Mouse (Mus musculus): ENCODE measurements around the gene Pde10a. TPM values are rescaled to one million over a fixed set of nuclear protein-coding genes. Genes with fewer than 3 reads are reported as not detected.
A peak's percentile ranks its signal among the peaks of the same experiment; 100 is the strongest.

Pde10a gene
- total and polyA plus RNA-seq, 2 experiments: 0.28 to 0.56 TPM

GRCm38 (mm10) chr17:8800478-8801082 is 275.4 kb downstream of the Pde10a start:
- Histone ChIP-seq H3K27ac (replicated peaks; ENCODE audit: insufficient read depth, low read depth, low read length) (no peak overlapping the region), H3K9ac (ENCODE audit: low read depth, low read length) (peak overlapping the region; percentile 69)
- no peak for DNase-seq (ENCODE audit: extremely low read depth, low read depth, low spot score)

GRCm38 (mm10) chr17:8801083-8801854 is 276.1 kb downstream of the Pde10a start:
- Histone ChIP-seq H3K27me3 (ENCODE audit: control insufficient read depth, insufficient read depth, low read length) (peaks cover 10% of the 10 kb centered on the region), H3K4me3 (ENCODE audit: insufficient read depth, low read depth, low read length) (peak overlapping the region; percentile 73), H3K9ac (ENCODE audit: low read depth, low read length) (peak overlapping the region; percentile 75), H3K27ac (replicated peaks; ENCODE audit: insufficient read depth, low read depth, low read length) (peak overlapping the region; percentile 19; the same call in 1 of the 2 replicates), H3K4me1 (ENCODE audit: control insufficient read depth, insufficient read depth, low read length) (peaks cover 2% of the 10 kb centered on the region; the same call in 1 of the 2 replicates), H3K36me3 (ENCODE audit: control insufficient read depth, insufficient read depth, low read length) (no peaks in the 10 kb centered on the region), H3K79me2 (ENCODE audit: control insufficient read depth, insufficient read depth, low read length) (no peaks in the 10 kb centered on the region)
- TF ChIP-seq CTCF (IDR thresholded peaks at IDR 0.05; ENCODE audit: low read depth, low read length) (no peak), POLR2A (IDR thresholded peaks at IDR 0.05; ENCODE audit: extremely low read depth, insufficient read depth, low read length) (no peak)
- 2% methylated on average over 56 of the region's 72 CpGs for WGBS
- DNase-seq (ENCODE audit: extremely low read depth, low read depth, low spot score): no peak

More at GRCm38 (mm10) chr17:8800478-8801082, 275.4 kb downstream of the Pde10a start:
- Histone ChIP-seq H3K27me3 (ENCODE audit: control insufficient read depth, insufficient read depth, low read length) (peaks cover 10% of the 10 kb centered on the region), H3K36me3 (ENCODE audit: control insufficient read depth, insufficient read depth, low read length) (no peaks in the 10 kb centered on the region), H3K4me3 (ENCODE audit: insufficient read depth, low read depth, low read length) (peak overlapping the region; percentile 73), H3K79me2 (ENCODE audit: control insufficient read depth, insufficient read depth, low read length) (no peaks in the 10 kb centered on the region), H3K4me1 (ENCODE audit: control insufficient read depth, insufficient read depth, low read length) (no peaks in the 10 kb centered on the region; the same call in 1 of the 2 replicates)
- 1% methylated on average over 52 of the region's 53 CpGs for WGBS
- TF ChIP-seq POLR2A (IDR thresholded peaks at IDR 0.05; ENCODE audit: extremely low read depth, insufficient read depth, low read length) (no peak), CTCF (IDR thresholded peaks at IDR 0.05; ENCODE audit: low read depth, low read length) (no peak)

- Histone ChIP-seq H3K4me3 (ENCODE audit: insufficient read depth, low read depth, low read length) (peak overlapping the region; percentile 73), H3K9ac (ENCODE audit: low read depth, low read length) (peak overlapping the region; percentile 75), H3K79me2 (ENCODE audit: control insufficient read depth, insufficient read depth, low read length) (no peaks in the 10 kb centered on the region), H3K36me3 (ENCODE audit: control insufficient read depth, insufficient read depth, low read length) (no peaks in the 10 kb centered on the region), H3K27me3 (ENCODE audit: control insufficient read depth, insufficient read depth, low read length) (peaks cover 10% of the 10 kb centered on the region), H3K4me1 (ENCODE audit: control insufficient read depth, insufficient read depth, low read length) (peaks cover 2% of the 10 kb centered on the region; the same call in 1 of the 2 replicates), H3K27ac (replicated peaks; ENCODE audit: insufficient read depth, low read depth, low read length) (0 out of 2 replicates have a peak overlapping the region, but pooled peaks have one; percentile 27)
- WGBS: 2% methylated on average over 31 of the region's 31 CpGs
- TF ChIP-seq CTCF (IDR thresholded peaks at IDR 0.05; ENCODE audit: low read depth, low read length): no peak
- no peak for TF ChIP-seq POLR2A (IDR thresholded peaks at IDR 0.05; ENCODE audit: extremely low read depth, insufficient read depth, low read length)
- no peak for DNase-seq (ENCODE audit: extremely low read depth, low read depth, low spot score)
These were observed 276.6 kb downstream of the Pde10a start for GRCm38 (mm10) chr17:8801855-8802104.

GRCm38 (mm10) chr17:8802161-8802888 is 277.2 kb downstream of the Pde10a start:
- TF ChIP-seq POLR2A (IDR thresholded peaks at IDR 0.05; ENCODE audit: extremely low read depth, insufficient read depth, low read length) (no peak), CTCF (IDR thresholded peaks at IDR 0.05; ENCODE audit: low read depth, low read length) (no peak)
- no peaks in the 10 kb centered on the region for H3K36me3 ChIP-seq (ENCODE audit: control insufficient read depth, insufficient read depth, low read length)
- H3K4me3 ChIP-seq (ENCODE audit: insufficient read depth, low read depth, low read length): peak overlapping the region; percentile 73
- H3K27me3 ChIP-seq (ENCODE audit: control insufficient read depth, insufficient read depth, low read length): peaks cover 10% of the 10 kb centered on the region
- H3K4me1 ChIP-seq (ENCODE audit: control insufficient read depth, insufficient read depth, low read length): peaks cover 2% of the 10 kb centered on the region; the same call in 1 of the 2 replicates
- WGBS: 2% methylated on average over 33 of the region's 33 CpGs
- peak overlapping the region; percentile 75 for H3K9ac ChIP-seq (ENCODE audit: low read depth, low read length)
- DNase-seq (ENCODE audit: extremely low read depth, low read depth, low spot score): no peak
- no peaks in the 10 kb centered on the region for H3K79me2 ChIP-seq (ENCODE audit: control insufficient read depth, insufficient read depth, low read length)
- 0 out of 2 replicates have a peak overlapping the region, but pooled peaks have one; percentile 27 for H3K27ac ChIP-seq (replicated peaks; ENCODE audit: insufficient read depth, low read depth, low read length)

- peaks cover 2% of the 10 kb centered on the region; the same call in 1 of the 2 replicates for H3K4me1 ChIP-seq (ENCODE audit: control insufficient read depth, insufficient read depth, low read length)
- no peak for DNase-seq (ENCODE audit: extremely low read depth, low read depth, low spot score)
- H3K27me3 ChIP-seq (ENCODE audit: control insufficient read depth, insufficient read depth, low read length): peaks cover 10% of the 10 kb centered on the region
- H3K9ac ChIP-seq (ENCODE audit: low read depth, low read length): no peak overlapping the region
- no peaks in the 10 kb centered on the region for H3K79me2 ChIP-seq (ENCODE audit: control insufficient read depth, insufficient read depth, low read length)
- no peak for TF ChIP-seq CTCF (IDR thresholded peaks at IDR 0.05; ENCODE audit: low read depth, low read length)
- TF ChIP-seq POLR2A (IDR thresholded peaks at IDR 0.05; ENCODE audit: extremely low read depth, insufficient read depth, low read length): no peak
- no peaks in the 10 kb centered on the region for H3K36me3 ChIP-seq (ENCODE audit: control insufficient read depth, insufficient read depth, low read length)
- WGBS: 17% methylated on average over 27 of the region's 27 CpGs
- H3K4me3 ChIP-seq (ENCODE audit: insufficient read depth, low read depth, low read length): peak overlapping the region; percentile 73; the same call in 1 of the 2 replicates
- no peak overlapping the region for H3K27ac ChIP-seq (replicated peaks; ENCODE audit: insufficient read depth, low read depth, low read length)
These were observed 278.0 kb downstream of the Pde10a start for GRCm38 (mm10) chr17:8802889-8803799.
